Mouse (Mus musculus) thymus, postnatal 25 days (tissue): ENCODE data around the gene Hjurp.

ENCODE experiments used
- DNase-seq: peaks from one replicate; pipeline ENCODE4 v3.0.0; 2022

The Hjurp gene

GRCm38 (mm10) chr1:88260114-88260513 lies 17.3 kb downstream of the Hjurp start:
- DNase-seq: no peak

DNA sequence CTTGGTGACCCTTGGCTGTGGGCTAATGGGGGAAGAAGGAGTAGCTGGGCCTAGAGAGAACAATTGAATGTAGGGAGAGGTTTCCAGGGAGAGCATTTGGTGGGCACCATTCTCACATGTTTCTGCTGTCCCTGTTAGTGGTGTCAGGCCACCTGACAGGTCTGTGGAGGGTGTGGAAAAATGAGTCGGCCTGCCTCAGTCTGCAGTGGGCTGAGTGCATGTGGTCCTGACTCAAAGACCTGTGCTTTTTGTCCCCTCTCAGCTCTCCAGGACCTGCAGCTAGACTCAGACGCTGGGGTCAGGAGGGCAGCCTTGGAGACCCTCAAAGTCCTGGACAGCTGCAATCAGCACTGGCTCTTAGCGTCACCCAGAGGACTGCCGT lies 17.8 kb downstream of the Hjurp start:
- no peak for DNase-seq

- DNase-seq: peak; percentile 36
Measured at GRCm38 (mm10) chr1:88258881-88259642, 18.4 kb downstream of the Hjurp start.

- DNase-seq: no peak
Measured at GRCm38 (mm10) chr1:88258361-88258760, 19.1 kb downstream of the Hjurp start.

DNA sequence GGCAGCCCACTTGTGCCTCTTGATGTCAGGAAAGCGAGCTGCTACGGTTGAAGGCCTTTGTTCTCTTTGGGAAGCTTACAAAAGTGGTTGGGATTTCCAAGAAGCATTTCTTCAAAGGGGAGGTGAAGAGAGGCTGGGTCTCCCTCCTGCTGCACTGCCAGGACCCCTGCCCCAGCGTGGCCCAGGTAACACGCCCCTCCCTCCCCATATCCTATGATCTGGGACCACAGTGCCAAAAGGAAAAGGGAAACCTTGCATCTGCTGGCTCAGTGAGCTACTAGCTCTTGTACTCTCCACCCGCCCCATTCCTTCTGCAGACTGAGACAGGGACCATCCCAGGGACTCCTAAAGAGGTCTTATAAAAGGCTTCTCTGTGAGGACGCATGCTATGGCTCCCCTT lies 19.8 kb downstream of the Hjurp start:
- DNase-seq: no peak

GRCm38 (mm10) chr1:88256886-88257663 lies 20.4 kb downstream of the Hjurp start:
- no peak for DNase-seq

DNA sequence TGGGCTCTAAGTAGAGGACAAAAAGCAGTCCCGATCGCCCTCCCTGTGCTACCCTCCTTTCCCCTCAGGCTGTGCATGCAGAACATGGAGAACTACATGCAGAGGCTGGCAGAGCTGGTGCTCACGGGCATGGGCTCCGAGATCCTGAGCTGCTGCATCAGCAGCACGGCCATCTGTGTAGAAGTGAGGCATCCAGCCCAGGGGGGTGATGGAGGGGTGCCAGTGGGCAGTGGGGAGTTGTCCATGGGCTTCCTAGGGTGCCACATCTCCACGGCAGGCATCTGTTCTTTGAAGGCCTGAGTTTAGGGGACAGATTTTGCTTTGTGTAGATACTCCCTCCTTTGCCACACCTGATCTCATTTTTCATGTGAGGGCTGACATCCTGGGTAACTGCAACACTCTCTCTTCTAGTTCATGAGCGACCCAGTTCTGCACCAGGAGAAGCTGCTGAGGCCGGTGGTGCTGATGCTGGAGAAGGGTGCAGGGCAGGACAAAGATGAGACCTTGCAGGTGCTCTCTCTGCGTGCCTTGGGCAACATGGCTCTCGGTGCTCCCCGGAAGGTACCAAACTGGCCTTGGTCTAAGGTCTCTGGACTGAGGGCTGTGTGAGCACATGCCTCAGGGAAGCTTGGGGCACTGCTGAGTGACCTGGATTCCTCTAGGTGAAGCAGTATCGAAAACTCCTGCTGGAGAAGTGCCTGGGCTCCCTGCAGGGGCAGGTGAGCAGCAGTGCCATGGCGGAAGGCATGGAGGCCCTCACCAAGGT lies 21.3 kb downstream of the Hjurp start:
- DNase-seq: no peak

GRCm38 (mm10) chr1:88255466-88255857 lies 22.0 kb downstream of the Hjurp start:
- no peak for DNase-seq

GRCm38 (mm10) chr1:88254793-88255465 lies 22.5 kb downstream of the Hjurp start:
- no peak for DNase-seq

DNA sequence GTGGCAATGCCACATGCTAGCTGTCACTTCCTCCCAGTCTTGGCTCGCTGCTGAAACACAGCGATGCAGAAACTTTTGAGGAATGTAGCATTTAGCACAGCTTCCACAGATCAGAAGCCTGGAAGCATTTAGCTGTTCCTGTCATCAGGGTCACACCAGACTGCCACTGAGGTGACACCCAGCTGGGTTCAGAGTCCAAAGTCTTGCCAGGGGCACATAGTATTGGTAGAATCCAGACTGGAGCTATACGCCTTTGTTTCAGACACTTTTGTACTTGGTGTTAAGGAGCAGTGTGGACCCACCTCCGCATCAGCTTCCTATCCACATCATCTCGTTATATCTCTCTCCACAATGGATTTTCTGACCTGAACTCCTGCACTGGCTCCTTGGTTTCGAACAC lies 23.9 kb downstream of the Hjurp start:
- DNase-seq: no peak

DNA sequence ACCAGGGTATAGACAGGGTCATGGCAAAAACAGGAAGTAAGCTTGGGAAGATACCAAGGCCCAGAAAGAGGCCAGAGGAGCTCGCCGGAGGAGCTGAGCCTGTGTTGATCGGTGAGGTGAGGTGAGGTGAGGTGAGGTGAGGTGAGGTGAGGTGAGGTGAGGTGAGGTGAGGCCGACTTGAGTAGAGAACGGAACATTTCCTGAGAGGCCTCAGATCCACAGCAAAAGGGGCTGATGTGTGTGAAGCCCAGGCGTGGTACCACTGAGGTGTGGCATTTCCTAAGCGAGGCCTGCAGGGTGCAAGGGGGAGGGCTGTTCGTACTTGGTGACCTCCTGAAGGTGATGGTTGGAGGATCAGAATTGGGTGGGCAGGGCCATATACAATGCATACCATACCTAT lies 24.3 kb downstream of the Hjurp start:
- no peak for DNase-seq

DNA sequence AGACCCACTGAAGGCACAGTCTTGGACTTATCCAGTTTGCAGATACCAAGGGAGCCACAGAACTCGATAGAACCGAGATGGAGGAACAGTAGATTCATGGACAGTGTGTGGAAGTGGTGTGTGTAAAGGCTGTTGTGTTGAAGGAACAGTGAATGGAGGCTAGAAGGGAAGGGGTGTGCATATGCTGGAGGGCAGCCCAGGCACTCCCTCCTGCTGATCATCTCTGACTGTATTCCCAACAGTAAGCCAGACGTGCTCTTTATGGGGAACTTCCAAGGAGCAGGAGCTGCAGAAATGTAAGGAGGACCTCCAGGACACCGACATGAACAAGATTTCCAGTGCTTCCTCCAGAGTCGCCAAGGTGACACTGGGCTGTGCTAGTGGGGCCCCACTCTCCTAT lies 27.4 kb downstream of the Hjurp start:
- no peak for DNase-seq

DNA sequence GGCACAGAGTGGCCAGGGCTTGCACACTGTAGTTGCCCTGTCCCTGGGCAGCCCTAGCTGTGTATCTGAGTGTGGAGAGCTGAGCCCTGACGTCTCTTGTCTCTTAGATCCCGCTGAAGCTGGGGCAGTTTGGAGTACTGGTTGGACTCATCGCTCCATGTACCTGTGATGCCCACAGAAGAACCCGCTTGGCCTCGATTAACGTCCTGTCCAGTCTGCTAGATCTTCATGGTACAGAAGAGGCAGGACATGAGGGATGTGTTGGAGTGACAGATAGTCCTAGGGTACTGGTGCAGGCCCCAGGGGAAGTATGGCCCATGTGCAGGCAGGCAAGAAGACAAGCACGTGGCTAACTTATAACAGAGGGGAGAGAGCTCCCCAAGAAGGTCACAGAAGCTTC lies 27.8 kb downstream of the Hjurp start:
- DNase-seq: no peak

- DNase-seq: no peak
Measured at GRCm38 (mm10) chr1:88248658-88249057, 28.8 kb downstream of the Hjurp start.

- DNase-seq: no peak
Measured at GRCm38 (mm10) chr1:88247660-88248059, 29.8 kb downstream of the Hjurp start.

DNA sequence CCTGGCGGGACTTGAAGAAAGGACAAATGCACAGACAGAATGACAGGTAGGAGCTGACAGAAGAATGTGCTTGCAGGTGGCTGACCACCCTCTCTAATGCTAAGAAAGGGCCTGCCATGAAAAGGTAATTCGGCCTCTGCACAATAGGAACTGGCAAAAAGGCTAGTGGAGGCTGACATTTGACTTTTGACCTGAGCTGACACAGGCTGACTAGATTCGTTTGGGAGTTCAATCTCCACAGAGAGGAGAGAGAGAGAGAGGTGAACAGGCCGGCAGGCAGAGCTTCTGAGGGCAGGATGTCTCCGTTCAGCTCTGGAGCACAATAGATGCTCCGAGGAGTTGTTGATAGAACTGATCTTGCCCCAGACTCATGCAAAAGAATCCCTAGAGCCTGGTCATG lies 31.0 kb downstream of the Hjurp start:
- no peak for DNase-seq

GRCm38 (mm10) chr1:88245881-88246280 lies 31.6 kb downstream of the Hjurp start:
- no peak for DNase-seq

- no peak for DNase-seq
Measured at GRCm38 (mm10) chr1:88243861-88244260, 33.6 kb downstream of the Hjurp start.

GRCm38 (mm10) chr1:88240579-88240978 lies 36.9 kb downstream of the Hjurp start:
- DNase-seq: no peak

DNA sequence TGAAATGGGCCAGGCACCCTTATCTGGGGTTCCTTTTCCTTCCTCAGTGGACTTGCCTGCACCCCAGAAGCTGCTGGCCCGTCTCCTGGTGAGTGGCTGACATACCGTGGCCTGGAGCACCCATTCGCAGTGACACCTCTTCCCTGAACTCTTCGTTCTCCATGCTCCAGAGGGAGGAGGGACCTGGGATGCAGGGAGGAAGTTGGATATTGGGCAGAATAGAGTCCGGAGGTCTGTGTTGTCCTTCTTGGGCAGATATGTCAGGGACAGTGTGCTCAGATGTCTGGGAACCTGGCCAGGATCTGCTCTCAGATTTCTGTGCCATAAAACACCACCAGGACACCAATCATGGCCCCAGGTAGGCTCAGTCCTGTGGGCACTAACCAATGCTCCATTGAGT lies 37.4 kb downstream of the Hjurp start:
- DNase-seq: no peak

- no peak for DNase-seq
Measured at GRCm38 (mm10) chr1:88238771-88239170, 38.7 kb downstream of the Hjurp start.

- no peak for DNase-seq
Measured at GRCm38 (mm10) chr1:88237311-88237710, 40.1 kb downstream of the Hjurp start.

DNA sequence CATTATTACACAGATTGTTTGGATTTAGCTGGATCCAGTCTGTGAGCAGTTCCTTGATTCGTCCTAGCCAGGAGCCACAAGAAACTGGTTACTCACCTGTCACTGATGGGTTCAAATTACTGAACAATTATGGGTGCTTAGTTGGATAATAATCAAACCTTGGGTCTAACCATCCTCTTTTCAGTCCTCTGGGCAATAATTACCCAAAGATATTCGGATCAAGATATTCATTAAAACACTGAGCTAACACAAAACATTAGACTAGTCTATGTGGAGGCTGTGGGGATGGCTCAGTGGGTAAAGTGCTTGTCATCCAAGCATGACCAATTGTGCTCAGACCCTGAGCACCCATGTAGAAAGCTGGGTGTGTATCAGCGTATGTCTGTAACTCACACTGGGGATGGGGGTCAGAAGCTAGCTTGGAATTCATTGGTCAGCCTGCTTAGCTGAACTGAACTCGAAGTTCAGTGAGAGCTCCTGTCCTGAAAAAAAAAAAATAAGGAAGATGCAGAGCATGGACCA lies 41.5 kb downstream of the Hjurp start:
- no peak for DNase-seq
